Mouse (Mus musculus) G1E (cell line): Measurements from ENCODE around the gene Ric8b. TPM values are rescaled to one million over a fixed set of nuclear protein-coding genes. Genes with fewer than 3 reads are reported as not detected.

Experiments used
- ATAC-seq: 2 replicates; pipeline ENCODE4 v1.8.0; 2016; ENCODE audit warnings: mild to moderate bottlenecking; ENCODE audit not compliant: insufficient number of reproducible peaks, poor library complexity, low FRiP score, severe bottlenecking; ENCODE audit errors: extremely low read depth
- DNase-seq: peaks from one replicate; pipeline ENCODE4 v3.0.0; 2012; ENCODE audit warnings: low spot score
- H3K27me3 ChIP-seq: 2 replicates; pipeline ENCODE4 v1.6.1; 2012; ENCODE audit warnings: mild to moderate bottlenecking, low read length, inconsistent platforms; ENCODE audit not compliant: insufficient read depth
- H3K36me3 ChIP-seq: replicated peaks from 2 replicates; pipeline ENCODE3; 2012; ENCODE audit warnings: mild to moderate bottlenecking, inconsistent platforms
- H3K4me1 ChIP-seq: 2 replicates; pipeline ENCODE4 v1.6.1; 2012; ENCODE audit warnings: low read depth, low read length, inconsistent platforms, mixed read lengths; ENCODE audit not compliant: insufficient read depth
- H3K4me3 ChIP-seq: 2 replicates; pipeline ENCODE4 v1.5.1; 2012; ENCODE audit warnings: low read depth, mild to moderate bottlenecking, inconsistent platforms, low read length, moderate library complexity, mixed read lengths
- H3K9me3 ChIP-seq: replicated peaks from 2 replicates; pipeline ENCODE4 v1.6.1; 2012; ENCODE audit warnings: inconsistent platforms
- CTCF ChIP-seq: IDR thresholded peaks from 2 replicates; pipeline ENCODE4 v1.5.1; 2012; ENCODE audit warnings: low read depth, low read length, inconsistent platforms, mixed read lengths
- GATA1 ChIP-seq: IDR thresholded peaks from 2 replicates; pipeline ENCODE4 v1.6.1; 2012; ENCODE audit warnings: borderline replicate concordance, low read length, inconsistent platforms, mixed read lengths
- GATA2 ChIP-seq: IDR thresholded peaks from 2 replicates; pipeline ENCODE4 v1.6.1; 2012; ENCODE audit warnings: low read depth, low read length, inconsistent platforms, borderline replicate concordance
- POLR2AphosphoS5 ChIP-seq: IDR thresholded peaks from 2 replicates; pipeline ENCODE4 v1.6.1; 2012; ENCODE audit warnings: low read depth, low read length, inconsistent platforms; ENCODE audit not compliant: insufficient replicate concordance
- TAL1 ChIP-seq: conservative IDR thresholded peaks from 2 replicates; pipeline ENCODE4 v1.6.1; 2012; ENCODE audit warnings: low read depth, low read length, inconsistent platforms, mixed read lengths
- polyA plus RNA-seq: library from polyadenylated mRNA; stranded (reverse); fragments of >175 nt; gene quantifications from 2 replicates; pipeline ENCODE4 v1.2.3, GENCODE M21; 2012
- total RNA-seq, 2 experiments: library from RNA; stranded (forward) in 1 of 2; stranded (reverse) in 1 of 2; fragments of 200-1000 nt in 1 of 2; fragments of >200 nt in 1 of 2; fragmentation: Nextera tagmentation in 1 of 2; gene quantifications; 2 replicates each; pipeline ENCODE4 v1.2.3; 2014 to 2017

Gene Ric8b
- total and polyA plus RNA-seq, 3 experiments, result 2.0 to 16.2 (median 15.2) TPM

DNA sequence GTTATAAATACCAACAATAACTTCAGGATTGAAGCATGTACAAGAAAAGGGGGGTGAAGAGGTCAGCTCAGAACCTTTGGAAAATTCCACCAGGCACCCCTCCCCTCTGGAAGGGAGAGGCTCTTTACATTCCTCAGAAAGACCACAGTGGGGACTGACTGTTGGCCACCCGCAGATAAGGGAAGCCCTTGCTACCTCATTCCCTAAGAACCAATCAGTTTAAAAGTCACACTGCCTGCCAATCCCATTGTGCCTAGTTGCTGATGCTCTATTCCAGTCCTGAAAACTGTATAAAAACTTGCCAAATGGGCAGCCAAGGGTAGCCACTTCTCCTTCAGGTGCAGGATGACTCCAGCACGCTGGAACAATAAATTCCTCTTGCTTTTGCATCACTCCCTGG, 137.5 kb downstream of the Ric8b start:
- Histone ChIP-seq H3K9me3 (no peaks in the 10 kb centered on the region), H3K4me3 (no peak overlapping the region), H3K27me3 (no peaks in the 10 kb centered on the region), H3K4me1 (no peaks in the 10 kb centered on the region), H3K36me3 (no peaks in the 10 kb centered on the region)
- DNase-seq, result no peak
- no peak for ATAC-seq
- TF ChIP-seq GATA2 (no peak), CTCF (no peak), GATA1 (no peak), TAL1 (no peak), POLR2AphosphoS5 (no peak)

Other genes with a start within 250 kb of the Ric8b start
- gene Rfx4, start 161.6 kb upstream of the Ric8b start, total RNA-seq (2014; fragmentation: Nextera tagmentation), result not detected in 2 replicates
- gene Rfx4, start 161.6 kb upstream of the Ric8b start, total RNA-seq (2017), result not detected in 2 replicates
- not detected in 2 replicates for gene Rfx4, start 161.6 kb upstream of the Ric8b start, polyA plus RNA-seq
- 1.5 and 1.7 TPM in 2 replicates for gene Fhl4, start 184.9 kb downstream of the Ric8b start, total RNA-seq (2014; fragmentation: Nextera tagmentation)
- gene Fhl4, start 184.9 kb downstream of the Ric8b start, total RNA-seq (2017), result 1.6 and 2.0 TPM in 2 replicates
- gene Fhl4, start 184.9 kb downstream of the Ric8b start, polyA plus RNA-seq, result 0.04 TPM in 1 of 2 replicates, not detected in the other
- gene Tmem263, start 185.0 kb downstream of the Ric8b start, total RNA-seq (2014; fragmentation: Nextera tagmentation), result 40.1 and 41.1 TPM in 2 replicates
- gene Tmem263, start 185.0 kb downstream of the Ric8b start, total RNA-seq (2017), result 30.0 and 32.1 TPM in 2 replicates
- 25.2 and 28.5 TPM in 2 replicates for gene Tmem263, start 185.0 kb downstream of the Ric8b start, polyA plus RNA-seq
- gene Mterf2, start 210.4 kb downstream of the Ric8b start, total RNA-seq (2014; fragmentation: Nextera tagmentation), result 13.8 and 15.4 TPM in 2 replicates
- gene Mterf2, start 210.4 kb downstream of the Ric8b start, total RNA-seq (2017), result 28.3 and 35.3 TPM in 2 replicates
- 0.54 and 0.59 TPM in 2 replicates for gene Mterf2, start 210.4 kb downstream of the Ric8b start, polyA plus RNA-seq